9 mouse cellular contexts compared by ENCODE assay signal in the genomic region with DNA sequence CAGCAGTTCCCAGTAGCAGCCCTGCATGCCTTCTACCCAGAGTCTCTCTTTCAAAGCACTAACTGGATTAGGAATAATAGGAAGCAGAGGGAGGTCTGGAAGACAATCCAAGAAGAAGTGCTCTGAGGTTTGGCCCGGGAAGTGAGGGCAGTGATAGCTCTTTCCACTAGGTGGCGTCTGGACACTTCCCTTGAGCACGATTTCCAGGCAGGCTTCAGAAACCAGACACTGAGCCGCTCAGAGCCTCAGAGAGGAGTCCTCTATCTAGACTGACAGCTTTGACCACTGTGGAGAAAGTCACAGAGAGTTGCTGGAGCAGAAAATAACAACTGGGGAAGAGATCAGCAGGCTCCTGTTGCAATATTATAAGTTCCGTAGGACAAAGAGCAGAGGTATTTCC. TPM values are rescaled to one million over a fixed set of nuclear protein-coding genes. Genes with fewer than 3 reads are reported as not detected.
DNase-seq lines count a peak whose midpoint lies in the region; ATAC-seq and TF ChIP-seq lines count a peak whose summit lies in the region.
"Had no signal": no experiment of that assay in that cellular context is flagged by ENCODE, and none has a peak within 500 bp of the region (broad histone marks: within the 10 kb centered on the region; RNA-seq: fewer than 3 reads in every experiment).

No protein-coding gene starts in this region.

- H3K9me3 ChIP-seq in MEL (replicated peaks; ENCODE audit: insufficient read depth, low read length), result no peaks in the 10 kb centered on the region
- no peaks in the 10 kb centered on the region for H3K9me3 ChIP-seq in forebrain, embryonic 12.5 days
- no peaks in the 10 kb centered on the region for H3K9me3 ChIP-seq in hindbrain, embryonic 11.5 days (ENCODE audit: control insufficient read depth, low read length)
- H3K9me3 ChIP-seq: limb, embryonic 15.5 days had no signal

- no peak overlapping the region for H3K9ac ChIP-seq in MEL (ENCODE audit: control insufficient read depth, low read depth, low read length, poor library complexity, severe bottlenecking)
- H3K9ac ChIP-seq in forebrain, embryonic 12.5 days, result no peak overlapping the region
- H3K9ac ChIP-seq in hindbrain, embryonic 11.5 days (ENCODE audit: low read depth, low read length), result no peak overlapping the region
- H3K9ac ChIP-seq: limb, embryonic 15.5 days had no signal

- no peak for TF ChIP-seq EP300 in MEL (IDR thresholded peaks at IDR 0.05; ENCODE audit: low read depth in 1 of 2, low read length in 2 of 2)

- no peak overlapping the region for H3K27ac ChIP-seq in MEL (ENCODE audit: control insufficient read depth, low read depth, low read length)
- no peak overlapping the region for H3K27ac ChIP-seq in forebrain, embryonic 12.5 days
- no peak overlapping the region for H3K27ac ChIP-seq in hindbrain, embryonic 11.5 days (ENCODE audit: low read depth, low read length)
- H3K27ac ChIP-seq: limb, embryonic 15.5 days had no signal

- ATAC-seq in forebrain, embryonic 12.5 days (ENCODE audit: low FRiP score), result peak; percentile 78
- peak; percentile 81; the same call in 1 of the 2 replicates for ATAC-seq in hindbrain, embryonic 11.5 days (ENCODE audit: low FRiP score)

- WGBS in forebrain, embryonic 12.5 days, result 8% methylated on average over 5 of the region's 5 CpGs
- 11% methylated on average over 5 of the region's 5 CpGs for WGBS in hindbrain, embryonic 11.5 days

- no peak overlapping the region for H3K4me3 ChIP-seq in MEL (ENCODE audit: control insufficient read depth in 1 of 2, insufficient read depth in 1 of 2, low read depth in 2 of 2, low read length in 2 of 2)
- H3K4me3 ChIP-seq in forebrain, embryonic 12.5 days (replicated peaks), result no peak overlapping the region
- H3K4me3 ChIP-seq in hindbrain, embryonic 11.5 days (ENCODE audit: low read depth, low read length), result no peak overlapping the region
- H3K4me3 ChIP-seq: limb, embryonic 15.5 days had no signal

- no peaks in the 10 kb centered on the region; a peak in 2 of 4 replicates for H3K27me3 ChIP-seq in MEL (ENCODE audit: control insufficient read depth in 1 of 2, insufficient read depth in 2 of 2, low read length in 2 of 2)
- peaks cover 33% of the 10 kb centered on the region for H3K27me3 ChIP-seq in forebrain, embryonic 12.5 days
- 0 out of 2 replicates have a peak, but pooled peaks cover 2% of the 10 kb centered on the region for H3K27me3 ChIP-seq in hindbrain, embryonic 11.5 days (ENCODE audit: control insufficient read depth, insufficient read depth, low read length)

- no peak for TF ChIP-seq POLR2A in MEL (IDR thresholded peaks at IDR 0.05; ENCODE audit: control insufficient read depth in 1 of 2, insufficient read depth in 1 of 2, low read depth in 1 of 2, low read length in 2 of 2, poor library complexity in 1 of 2)

- H3K4me1 ChIP-seq in MEL (ENCODE audit: control insufficient read depth in 1 of 2, insufficient read depth in 2 of 2, low read length in 2 of 2), result no peaks in the 10 kb centered on the region
- no peaks in the 10 kb centered on the region for H3K4me1 ChIP-seq in forebrain, embryonic 12.5 days
- H3K4me1 ChIP-seq in hindbrain, embryonic 11.5 days (replicated peaks; ENCODE audit: control insufficient read depth, insufficient read depth, low read length), result no peaks in the 10 kb centered on the region

- TF ChIP-seq RAD21 in MEL (IDR thresholded peaks at IDR 0.05; ENCODE audit: low read depth, low read length), result peak; percentile 87

- no peaks in the 10 kb centered on the region for H3K36me3 ChIP-seq in MEL (ENCODE audit: control insufficient read depth in 1 of 2, insufficient read depth in 2 of 2, low read length in 2 of 2)
- H3K36me3 ChIP-seq in forebrain, embryonic 12.5 days (replicated peaks), result no peaks in the 10 kb centered on the region
- H3K36me3 ChIP-seq in hindbrain, embryonic 11.5 days (ENCODE audit: control insufficient read depth, insufficient read depth, low read length), result no peaks in the 10 kb centered on the region
- H3K36me3 ChIP-seq: limb, embryonic 15.5 days had no signal

- H3K4me2 ChIP-seq in forebrain, embryonic 12.5 days, result no peak overlapping the region
- H3K4me2 ChIP-seq in hindbrain, embryonic 11.5 days (replicated peaks; ENCODE audit: low read depth, low read length), result no peak overlapping the region
- H3K4me2 ChIP-seq: limb, embryonic 15.5 days had no signal

- H3K79me2 ChIP-seq in MEL (ENCODE audit: control insufficient read depth, insufficient read depth, low read length, poor library complexity), result no peaks in the 10 kb centered on the region

- TF ChIP-seq CTCF in MEL (IDR thresholded peaks at IDR 0.05 in 2 of 3, conservative IDR thresholded peaks at IDR 0.05 in 1 of 3; ENCODE audit: control insufficient read depth in 1 of 3, insufficient read depth in 1 of 3, low read depth in 2 of 3, low read length in 3 of 3, poor library complexity in 1 of 3, severe bottlenecking in 1 of 3), result peak; percentile 82 to 88 (median 82)

- peak; percentile 80 for DNase-seq in MEL (ENCODE audit: low read depth, low spot score)
- peak; percentile 50 for DNase-seq in c-Kit-positive CD71-positive TER-119-negative erythroid progenitor cells, embryonic 14.5 days (ENCODE audit: low read depth)
- DNase-seq in hindbrain, embryonic 11.5 days (ENCODE audit: low spot score), result peak; percentile 87
- peak; percentile 54 to 82 for DNase-seq in layer of hippocampus, adult 8-10 months (ENCODE audit: low spot score in 2 of 2)
- peak; percentile 73 for DNase-seq in lung, postnatal 14 days
- peak; percentile 90 for DNase-seq in retina, embryonic 14.5 days (ENCODE audit: low spot score)
- DNase-seq in urinary bladder, postnatal 25 days (ENCODE audit: low spot score), result peak; percentile 46

TF ChIP-seq in MEL, 35 proteins besides CTCF, POLR2A, EP300 and RAD21:
- TF ChIP-seq ZC3H11A (IDR thresholded peaks at IDR 0.05; ENCODE audit: low read depth, low read length), result peak; percentile 82
- no peak for TF ChIP-seq UBTF (IDR thresholded peaks at IDR 0.05; ENCODE audit: borderline replicate concordance, insufficient read depth, low read depth, low read length)
- TF ChIP-seq SMC3 (IDR thresholded peaks at IDR 0.05; ENCODE audit: low read depth, low read length), result peak; percentile 90
- TF ChIP-seq POLR2AphosphoS5 (IDR thresholded peaks at IDR 0.05; ENCODE audit: borderline replicate concordance, low read depth, low read length), result no peak
- no peak for TF ChIP-seq TCF12 (IDR thresholded peaks at IDR 0.05; ENCODE audit: low read depth, low read length)
- no peak for TF ChIP-seq KAT2A (conservative IDR thresholded peaks at IDR 0.05; ENCODE audit: low read depth, low read length)
- TF ChIP-seq RCOR1 (IDR thresholded peaks at IDR 0.05; ENCODE audit: low read depth, low read length), result no peak
- no peak for TF ChIP-seq GATA1 (IDR thresholded peaks at IDR 0.05; ENCODE audit: low read depth, low read length)
- TF ChIP-seq ELF1 (IDR thresholded peaks at IDR 0.05; ENCODE audit: low read depth, low read length), result no peak
- TF ChIP-seq MEF2A (IDR thresholded peaks at IDR 0.05; ENCODE audit: extremely low read depth, insufficient replicate concordance, low read depth, low read length, poor library complexity, severe bottlenecking), result no peak
TF ChIP-seq in MEL: peak in this region for 2.

RNA-seq across cellular contexts. Expression of gene Efcab10, which starts 5.8 kb away (rescaled TPM):
- not detected in 2 replicates for total RNA-seq in MEL (2012; rRNA removed)
- not detected for polyA plus RNA-seq in MEL (2012; ENCODE audit: insufficient read depth in 1 of 2, insufficient read length in 2 of 2, low read depth in 1 of 2, low replicate concordance in 2 of 2, missing spikeins in 1 of 2)
- polyA plus RNA-seq in forebrain, embryonic 12.5 days (2016; fragmentation: Nextera tagmentation; extraction: Ambion mirVana), result 1.2 and 1.4 TPM in 2 replicates
- polyA plus RNA-seq in hindbrain, embryonic 11.5 days (2014; fragmentation: Nextera tagmentation; extraction: Ambion mirVana), result 2.1 and 2.3 TPM in 2 replicates
- 1 to 10 TPM; 1.0 to 4.4 (median 2.0) TPM for total RNA-seq in layer of hippocampus, adult 8-10 months (2022)
- polyA plus RNA-seq: limb, embryonic 15.5 days had no signal

RNA-seq across cellular contexts. Expression of gene Twistnb, which starts 40.6 kb away (rescaled TPM):
- total RNA-seq in MEL (2012; rRNA removed), result 25.3 and 25.9 TPM in 2 replicates
- polyA plus RNA-seq in MEL (2012; ENCODE audit: insufficient read depth in 1 of 2, insufficient read length in 2 of 2, low read depth in 1 of 2, low replicate concordance in 2 of 2, missing spikeins in 1 of 2), result 10 to 100 TPM; 22.1 to 44.6 TPM
- 45.2 and 47.3 TPM in 2 replicates for polyA plus RNA-seq in forebrain, embryonic 12.5 days (2016; fragmentation: Nextera tagmentation; extraction: Ambion mirVana)
- polyA plus RNA-seq in hindbrain, embryonic 11.5 days (2014; fragmentation: Nextera tagmentation; extraction: Ambion mirVana), result 43.5 and 47.5 TPM in 2 replicates
- 10 to 100 TPM; 13.4 to 15.9 (median 14.2) TPM for total RNA-seq in layer of hippocampus, adult 8-10 months (2022)
